Mouse (Mus musculus) heart, adult 9 months (tissue): ENCODE results near the gene Tnfsf8.

Experiments used
- DNase-seq, 2 experiments: peaks; one replicate each; pipeline ENCODE4 v3.0.0; 2022; ENCODE audit warnings: low spot score in 2 of 2

The Tnfsf8 gene

GRCm38 (mm10) chr4:63842278-63842677 is 18.9 kb downstream of the Tnfsf8 start:
- DNase-seq: no peak

DNA sequence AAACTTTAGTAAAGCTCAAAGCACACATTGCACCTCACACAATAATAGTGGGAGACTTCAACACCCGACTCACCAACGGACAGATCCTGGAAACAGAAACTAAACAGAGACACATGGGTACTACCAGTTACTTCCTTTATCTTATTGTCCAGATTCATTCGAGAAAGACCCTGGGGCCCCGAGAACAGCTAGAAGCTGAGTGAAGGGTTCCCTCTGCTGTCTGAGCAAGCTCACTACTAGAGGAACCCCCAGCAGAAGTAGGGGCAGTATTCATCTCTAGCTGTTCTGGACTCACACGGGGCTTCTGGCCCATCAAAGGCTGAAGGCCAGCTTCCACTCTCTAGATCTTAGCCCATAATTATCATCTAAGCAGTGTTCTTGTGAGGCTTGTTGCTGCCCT is 20.7 kb downstream of the Tnfsf8 start:
- peak; percentile 3 to 10 for DNase-seq

DNA sequence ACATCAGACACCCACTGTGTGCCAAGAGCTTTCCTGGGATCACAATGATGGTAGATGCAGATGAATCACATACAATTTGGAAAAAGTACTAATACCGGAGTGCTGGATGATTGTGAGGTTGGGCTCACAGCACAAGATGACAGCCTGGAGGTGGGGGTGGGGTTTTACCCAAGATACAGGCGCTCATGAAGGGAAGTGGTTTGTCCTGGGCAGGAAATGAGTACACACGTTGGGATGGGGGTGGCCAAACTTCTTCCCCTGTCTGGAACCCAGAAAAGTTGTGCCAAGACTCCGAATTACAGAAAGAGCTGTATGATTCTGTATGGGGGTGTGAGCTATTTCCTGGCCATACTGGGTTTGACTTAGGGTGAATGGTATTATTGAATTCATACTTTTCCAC is 38.0 kb downstream of the Tnfsf8 start:
- no peak for DNase-seq

GRCm38 (mm10) chr4:63817505-63817904 is 43.6 kb downstream of the Tnfsf8 start:
- DNase-seq: no peak

DNA sequence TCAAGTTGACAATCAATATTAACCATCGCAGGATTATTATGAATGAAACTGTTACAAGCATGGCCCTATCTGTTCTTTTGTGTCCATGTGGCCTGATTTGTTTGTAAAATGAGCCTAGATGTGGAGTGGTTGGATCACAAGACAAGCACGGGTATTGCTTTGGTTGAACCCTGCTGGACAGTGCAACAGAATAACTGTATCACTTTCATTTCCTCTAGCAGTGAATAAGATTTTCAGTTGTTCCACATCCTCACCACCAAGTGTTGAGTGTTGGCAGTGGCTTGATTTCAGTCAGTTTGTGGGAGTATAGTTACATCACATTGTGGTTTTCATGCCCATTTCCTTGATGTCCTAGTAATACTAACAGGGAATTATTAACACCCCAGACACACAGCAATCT is 45.5 kb downstream of the Tnfsf8 start:
- no peak for DNase-seq

GRCm38 (mm10) chr4:63798083-63798482 is 63.1 kb downstream of the Tnfsf8 start:
- DNase-seq: no peak

GRCm38 (mm10) chr4:63796527-63796926 is 64.6 kb downstream of the Tnfsf8 start:
- no peak for DNase-seq

DNA sequence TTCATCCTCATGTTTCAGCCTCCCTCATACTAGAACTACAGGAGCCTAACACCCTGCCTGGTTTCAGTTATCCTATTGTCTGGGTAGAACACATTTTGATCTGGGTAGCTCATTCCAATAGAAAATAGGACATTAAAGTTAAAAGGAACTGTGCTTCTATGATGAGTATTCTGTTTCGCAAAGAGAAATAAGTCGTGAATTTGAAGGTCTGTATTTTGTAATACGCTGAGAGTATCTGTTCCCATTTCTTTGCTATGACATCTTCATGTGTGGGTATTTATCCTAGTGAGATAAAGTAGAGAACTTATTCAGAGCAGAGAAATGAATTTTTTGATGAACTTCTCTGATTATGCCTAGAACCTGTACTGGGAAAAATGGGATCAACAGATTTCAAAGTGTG is 68.8 kb downstream of the Tnfsf8 start:
- no peak for DNase-seq

GRCm38 (mm10) chr4:63785466-63785865 is 75.7 kb downstream of the Tnfsf8 start:
- DNase-seq: no peak

DNA sequence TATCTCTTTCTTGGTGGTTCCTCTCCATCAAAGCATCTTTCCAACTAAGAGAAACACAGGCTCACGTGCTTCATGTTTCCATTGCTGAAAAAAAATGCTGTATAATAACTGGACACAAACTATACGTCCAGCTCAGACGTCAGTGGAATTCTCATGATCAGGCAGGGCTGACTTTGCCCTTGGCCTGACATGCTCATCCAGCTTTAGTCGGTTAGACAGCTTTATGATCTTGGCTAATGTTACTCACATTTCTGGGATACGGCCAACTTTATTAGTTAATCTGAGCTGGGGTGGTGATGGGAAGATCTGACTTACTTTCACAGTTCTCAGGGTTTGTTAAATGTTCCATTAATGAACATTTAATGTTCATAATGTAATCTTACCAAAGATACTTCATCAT is 77.3 kb downstream of the Tnfsf8 start:
- DNase-seq: no peak

DNA sequence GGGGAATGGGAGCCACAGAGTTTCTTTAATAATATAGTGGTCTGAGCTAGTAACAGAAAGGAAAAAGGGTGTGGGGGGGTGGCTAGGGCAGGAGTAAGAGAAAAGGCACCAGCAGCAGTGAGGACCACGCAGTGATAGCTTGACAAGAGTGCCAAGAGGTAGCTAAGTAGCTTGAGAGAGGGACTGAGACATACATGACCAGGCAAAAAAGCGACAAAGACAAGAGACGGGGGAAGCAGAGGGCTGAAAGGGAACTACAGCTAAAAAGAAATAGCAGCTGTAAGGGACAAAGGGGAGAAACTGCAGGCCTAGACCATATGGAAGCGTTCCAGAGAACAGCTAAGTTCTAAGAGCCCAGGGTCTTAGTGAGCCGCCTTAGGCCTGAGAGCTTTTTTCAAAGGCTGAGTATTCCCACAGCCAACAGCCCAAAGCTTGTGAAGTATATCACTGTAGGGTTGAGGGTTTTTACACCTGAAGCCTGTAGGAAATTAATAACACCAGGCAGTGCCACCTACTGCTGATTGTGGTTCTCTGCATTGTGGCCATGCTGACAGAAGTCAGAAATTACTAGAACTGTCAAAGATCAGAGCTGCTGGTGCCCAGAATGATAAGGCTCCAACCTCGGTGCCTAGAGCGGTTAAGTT is 78.1 kb downstream of the Tnfsf8 start:
- no peak for DNase-seq
